Mouse (Mus musculus): ENCODE measurements around the gene Gm7980. TPM values are rescaled to one million over a fixed set of nuclear protein-coding genes. Genes with fewer than 3 reads are reported as not detected.

The Gm7980 gene
- total RNA-seq (2023) = not detected

GRCm38 (mm10) chr14:41907190-41907589 is at the start of gene Gm7980:
Gene Gm7980, minus strand, starts transcription at chr14:41907290.

GRCm38 (mm10) chr14:41943695-41944094 is 36.6 kb upstream of the Gm7980 start, which contains the start of gene 1700024B05Rik:
Gene 1700024B05Rik, plus strand, starts transcription at chr14:41943995.

GRCm38 (mm10) chr14:41924649-41925048 is 17.6 kb upstream of the Gm7980 start, which contains the start of gene 1700049E17Rik1:
Gene 1700049E17Rik1, plus strand, starts transcription at chr14:41924949.

Other genes starting within 250 kb of the Gm7980 start
- gene Gm8068, start 205.4 kb downstream of the Gm7980 start, total RNA-seq (2023) = not detected
- not detected for gene Gm7929, start 156.7 kb downstream of the Gm7980 start, total RNA-seq (2023)
- gene Gm47189, start 134.8 kb downstream of the Gm7980 start, total RNA-seq (2023) = not detected
- gene 1700049E17Rik1, start 17.7 kb upstream of the Gm7980 start, total RNA-seq (2023) = not detected
- not detected for gene 1700024B05Rik, start 36.7 kb upstream of the Gm7980 start, total RNA-seq (2023)
- not detected for gene Gm6401, start 60.6 kb upstream of the Gm7980 start, total RNA-seq (2023)
- not detected for gene Gm3543, start 76.0 kb upstream of the Gm7980 start, total RNA-seq (2023)
- not detected for gene Gm7951, start 210.1 kb upstream of the Gm7980 start, total RNA-seq (2023)

Data from CD4-positive naive resting alpha-beta T cell, adult 57 days (primary cell).